Mouse (Mus musculus) hindbrain, embryonic 16.5 days (tissue): ENCODE measurements around the gene Gm14124. TPM values are rescaled to one million over a fixed set of nuclear protein-coding genes. Genes with fewer than 3 reads are reported as not detected.
A peak's percentile ranks its signal among the peaks of the same experiment; 100 is the strongest.
"Not testable (repeated sequence)": the region's sequence is repeated elsewhere in the genome, so short reads cannot be mapped to it uniquely, and the experiment has no call there.

Experiments used
- ATAC-seq: fragments of 200-750 bp; cut with Nextera tagmentation; 2 replicates; pipeline ENCODE4 v1.8.0; 2017; ENCODE audit warnings: moderate TSS enrichment, moderate library complexity
- H3K27ac ChIP-seq: fragments of 300-500 bp; sonication (generic); 2 replicates; pipeline ENCODE4 v1.5.1; 2014; ENCODE audit warnings: low read depth, mild to moderate bottlenecking, control low read depth, low read length, moderate library complexity
- H3K27me3 ChIP-seq: fragments of 300-500 bp; sonication (generic); replicated peaks from 2 replicates; pipeline ENCODE4 v1.6.1; 2014; ENCODE audit warnings: low read length; ENCODE audit not compliant: control insufficient read depth, insufficient read depth
- H3K36me3 ChIP-seq: fragments of 300-500 bp; sonication (generic); 2 replicates; pipeline ENCODE4 v1.6.1; 2014; ENCODE audit warnings: mild to moderate bottlenecking, low read length, moderate library complexity, mixed read lengths; ENCODE audit not compliant: control insufficient read depth, insufficient read depth
- H3K4me1 ChIP-seq: fragments of 300-500 bp; sonication (generic); 2 replicates; pipeline ENCODE4 v1.6.1; 2014; ENCODE audit warnings: low read depth, low read length; ENCODE audit not compliant: control insufficient read depth, insufficient read depth
- H3K4me2 ChIP-seq: fragments of 300-500 bp; sonication (generic); 2 replicates; pipeline ENCODE4 v1.6.1; 2014; ENCODE audit warnings: mild to moderate bottlenecking, low read length, control low read depth, moderate library complexity
- H3K4me3 ChIP-seq: fragments of 300-500 bp; sonication (generic); 2 replicates; pipeline ENCODE4 v1.5.1; 2014; ENCODE audit warnings: mild to moderate bottlenecking, low read length, control low read depth, moderate library complexity
- H3K9ac ChIP-seq: fragments of 300-500 bp; sonication (generic); 2 replicates; pipeline ENCODE4 v1.6.1; 2014; ENCODE audit warnings: low read depth, mild to moderate bottlenecking, control low read depth, low read length, moderate library complexity
- H3K9me3 ChIP-seq: fragments of 300-500 bp; sonication (generic); 2 replicates; pipeline ENCODE4 v1.6.1; 2014; ENCODE audit warnings: mild to moderate bottlenecking, low read length, moderate library complexity; ENCODE audit not compliant: control insufficient read depth
- whole genome bisulfite sequencing: fragments of 180-500 bp; shearing (Covaris S2); extraction: QIAGEN DNeasy Blood & Tissue Kit; methylation state at CpG from one replicate; pipeline ENCODE4 v1.1.7; 2014; 5-methylcytosine and 5-hydroxymethylcytosine counted together
- polyA plus RNA-seq: library from polyadenylated mRNA; unstranded; fragments of >200 nt; fragmentation: Nextera tagmentation; extraction: Ambion mirVana; gene quantifications from 2 replicates; pipeline ENCODE4 v1.2.1, GENCODE M21; 2015

Gene Gm14124
- polyA plus RNA-seq, result 0.11 TPM in 1 of 2 replicates, not detected in the other

DNA sequence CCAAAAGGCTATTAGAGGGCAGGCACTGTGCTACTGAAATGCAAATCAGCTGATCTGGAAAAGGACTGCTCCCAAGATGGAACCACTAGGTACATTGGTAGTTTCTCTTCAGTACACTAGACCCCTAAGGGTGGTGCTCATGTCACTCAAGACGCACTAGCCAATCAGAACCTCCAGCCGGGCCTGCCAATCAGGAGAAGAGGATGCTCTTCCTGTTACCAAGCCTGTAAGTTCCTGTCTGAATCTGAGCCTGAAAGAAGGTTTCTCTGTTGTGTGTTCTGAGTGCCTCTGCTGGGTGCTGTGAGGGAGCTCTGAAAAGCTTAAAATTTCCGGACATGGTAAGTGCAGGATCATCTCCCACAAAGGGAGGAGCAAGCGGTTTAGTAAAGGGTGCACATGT lies at the start of gene Gm14124:
Gene Gm14124 (plus strand): TSS at position 227 of the 400 bp plus-strand sequence.
- not testable (repeated sequence) for H3K27ac ChIP-seq, H3K36me3 ChIP-seq, H3K4me2 ChIP-seq, H3K9ac ChIP-seq, ATAC-seq, H3K27me3 ChIP-seq, H3K4me1 ChIP-seq, H3K9me3 ChIP-seq, H3K4me3 ChIP-seq
- WGBS, result 97% methylated on average over 4 of the region's 4 CpGs

GRCm38 (mm10) chr2:150217600-150218362 lies 39.5 kb upstream of the Gm14124 start, which contains the start of gene Zfp937:
TSS of gene Zfp937 (plus strand) at chr2:150218073.
- under 1% methylated on average over 15 of the region's 15 CpGs for WGBS
- not testable (repeated sequence) for H3K4me1 ChIP-seq, H3K27me3 ChIP-seq, H3K36me3 ChIP-seq, H3K9me3 ChIP-seq
- Histone ChIP-seq H3K27ac (0 out of 2 replicates have a peak within 1 kb of the TSS, but pooled peaks have one; percentile 44), H3K9ac (peak within 1 kb of the TSS; percentile 60), H3K4me2 (peak within 1 kb of the TSS; percentile 57), H3K4me3 (peak within 1 kb of the TSS; percentile 46)
- ATAC-seq, result peak; percentile 100

DNA sequence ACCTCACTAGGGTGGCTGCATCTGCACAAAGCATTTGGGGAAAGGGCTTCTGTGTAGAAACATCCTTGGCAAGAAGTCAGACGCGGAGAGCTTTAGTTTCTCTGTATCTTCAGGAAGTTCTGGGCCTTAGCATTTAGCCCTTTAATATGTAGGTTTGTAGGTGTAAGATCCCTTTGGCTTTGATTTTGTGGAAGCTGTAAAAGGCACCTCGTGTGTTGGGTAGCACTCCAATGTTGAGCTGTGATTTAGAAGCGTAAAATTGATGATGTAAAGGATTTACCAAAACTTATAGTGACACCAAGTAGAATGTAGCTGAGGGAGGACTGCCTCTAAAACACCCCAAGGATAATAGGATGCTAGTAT lies 39.0 kb upstream of the Gm14124 start:
- H3K4me3 ChIP-seq, result peak overlapping the region; percentile 46
- H3K9ac ChIP-seq, result peak overlapping the region; percentile 60
- 0 out of 2 replicates have a peak overlapping the region, but pooled peaks have one; percentile 44 for H3K27ac ChIP-seq
- not testable (repeated sequence) for H3K4me1 ChIP-seq, H3K9me3 ChIP-seq, ATAC-seq, H3K27me3 ChIP-seq, H3K36me3 ChIP-seq
- 2% methylated on average over 2 of the region's 4 CpGs for WGBS
- peak overlapping the region; percentile 57 for H3K4me2 ChIP-seq

DNA sequence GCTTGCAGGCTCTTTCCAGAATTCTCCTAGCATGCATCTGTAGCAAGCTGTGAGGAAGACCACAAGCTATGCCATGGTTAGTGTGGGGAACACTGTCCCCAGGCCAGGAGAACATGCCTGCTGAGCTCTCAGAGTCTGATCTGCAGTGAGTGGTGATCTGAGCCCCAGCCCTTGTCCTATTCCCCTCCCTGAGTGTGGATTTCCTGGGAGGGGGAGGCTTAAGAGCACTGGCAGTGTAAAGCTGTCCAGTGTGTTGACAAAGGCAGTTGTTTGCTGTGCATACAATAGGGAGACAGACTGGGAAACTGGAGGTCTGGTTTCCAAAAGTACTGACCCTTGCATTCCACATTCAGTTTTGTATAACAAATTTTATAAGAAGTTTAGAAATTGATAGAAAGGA lies 34.1 kb upstream of the Gm14124 start:
- H3K4me2 ChIP-seq, H3K36me3 ChIP-seq, ATAC-seq, H3K27ac ChIP-seq, H3K4me1 ChIP-seq, H3K9ac ChIP-seq, H3K4me3 ChIP-seq, H3K27me3 ChIP-seq, H3K9me3 ChIP-seq: not testable (repeated sequence)

- Histone ChIP-seq H3K4me3 (no peak overlapping the region), H3K36me3 (peaks cover 21% of the 10 kb centered on the region), H3K4me1 (no peaks in the 10 kb centered on the region), H3K9ac (no peak overlapping the region), H3K4me2 (no peak overlapping the region), H3K27ac (no peak overlapping the region), H3K27me3 (no peaks in the 10 kb centered on the region), H3K9me3 (peaks cover 28% of the 10 kb centered on the region)
- no peak for ATAC-seq
- 92% methylated on average over 2 of the region's 2 CpGs for WGBS
Measured at GRCm38 (mm10) chr2:150243211-150243610, 14.1 kb upstream of the Gm14124 start.

DNA sequence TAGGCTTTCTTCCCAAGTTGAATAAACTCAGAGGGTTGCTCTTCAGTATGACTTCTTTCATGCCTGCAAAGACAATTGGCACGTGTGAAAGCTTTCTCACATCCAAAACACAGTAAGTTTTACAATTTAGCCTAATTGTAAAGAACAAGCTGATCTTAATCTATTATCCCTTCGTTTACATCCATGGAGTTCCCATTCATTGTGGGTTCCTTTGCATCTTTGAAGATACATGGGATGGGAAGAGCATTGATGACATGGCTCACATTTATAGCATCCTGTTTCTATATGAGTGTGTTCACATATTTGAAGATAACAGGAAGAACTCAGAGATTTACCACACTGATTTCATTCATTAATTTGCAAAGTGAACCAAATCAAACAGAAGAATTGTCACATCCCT lies 1.8 kb upstream of the Gm14124 start, which contains the start of gene Gm21994:
Gene Gm21994 (minus strand): TSS at position 101 of the 400 bp plus-strand sequence.
- not testable (repeated sequence) for ATAC-seq, H3K27me3 ChIP-seq, H3K27ac ChIP-seq, H3K9ac ChIP-seq, H3K4me2 ChIP-seq, H3K4me1 ChIP-seq, H3K9me3 ChIP-seq, H3K4me3 ChIP-seq, H3K36me3 ChIP-seq
- WGBS, result 59% methylated on average over 2 of the region's 2 CpGs

DNA sequence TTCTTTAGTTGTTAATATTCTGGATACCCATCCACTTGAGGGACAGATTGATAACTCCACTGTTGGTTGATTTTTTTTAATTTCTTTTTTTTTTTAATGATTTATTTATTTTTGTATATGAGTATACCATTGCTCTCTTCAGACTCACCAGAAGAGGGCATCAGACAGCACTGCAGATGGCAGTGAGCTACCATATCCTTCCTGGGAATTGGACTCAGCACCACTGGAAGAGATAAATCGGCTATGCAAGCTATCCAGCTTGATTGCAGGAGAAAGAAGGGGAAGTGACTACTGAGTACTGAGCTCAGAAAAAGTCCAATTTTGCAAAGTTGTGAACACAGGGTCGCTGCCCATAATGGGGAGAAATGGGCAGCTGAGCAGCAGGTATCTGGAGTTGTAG lies 456 bp upstream of the Gm14124 start:
- not testable (repeated sequence) for H3K4me1 ChIP-seq, H3K9me3 ChIP-seq, H3K4me2 ChIP-seq, H3K27me3 ChIP-seq, H3K36me3 ChIP-seq, H3K4me3 ChIP-seq, H3K9ac ChIP-seq, H3K27ac ChIP-seq, ATAC-seq
- WGBS, result 77% methylated on average over 2 of the region's 2 CpGs

- no peak for ATAC-seq
- H3K4me2 ChIP-seq, result no peak overlapping the region
- H3K36me3 ChIP-seq, result no peaks in the 10 kb centered on the region
- H3K4me3 ChIP-seq, result no peak overlapping the region
- H3K27me3 ChIP-seq, result no peaks in the 10 kb centered on the region
- no peaks in the 10 kb centered on the region for H3K4me1 ChIP-seq
- no peak overlapping the region for H3K9ac ChIP-seq
- 88% methylated on average over 6 of the region's 6 CpGs for WGBS
- peaks cover 6% of the 10 kb centered on the region; the same call in 1 of the 2 replicates for H3K9me3 ChIP-seq
- no peak overlapping the region for H3K27ac ChIP-seq
Measured at GRCm38 (mm10) chr2:150293669-150294068, 36.4 kb downstream of the Gm14124 start.

DNA sequence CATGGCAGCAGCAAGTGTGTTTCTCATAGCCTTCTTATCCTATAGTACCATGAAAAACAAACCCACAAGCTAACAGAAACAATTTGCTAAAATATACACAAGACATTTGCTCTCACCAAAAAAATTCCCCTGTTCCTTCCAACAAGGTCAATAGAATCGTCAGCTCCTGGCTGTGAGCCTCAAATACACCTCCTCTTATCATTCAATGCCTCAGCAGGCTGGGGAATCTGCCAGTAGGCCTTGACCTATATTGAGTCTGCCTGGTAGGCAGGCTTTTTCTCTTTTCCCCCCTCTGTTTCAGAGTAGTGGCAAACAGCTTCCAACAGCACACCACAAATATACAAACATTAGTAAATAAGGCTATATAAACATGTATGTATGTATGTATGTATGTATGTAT lies 41.8 kb downstream of the Gm14124 start:
- H3K4me2 ChIP-seq, result no peak overlapping the region
- H3K4me3 ChIP-seq, result no peak overlapping the region
- H3K9me3 ChIP-seq, result peaks cover 6% of the 10 kb centered on the region; the same call in 1 of the 2 replicates
- no peaks in the 10 kb centered on the region for H3K27me3 ChIP-seq
- no peak for ATAC-seq
- no peaks in the 10 kb centered on the region for H3K4me1 ChIP-seq
- H3K27ac ChIP-seq, result no peak overlapping the region
- WGBS, result 27% methylated on average over 1 of the region's 1 CpGs
- H3K36me3 ChIP-seq, result no peaks in the 10 kb centered on the region
- no peak overlapping the region for H3K9ac ChIP-seq
